In genomic region chr13:67527049-67527730, GRCm38 (mm10) we compare ENCODE assay signal across 25 mouse cellular contexts. TPM values are rescaled to one million over a fixed set of nuclear protein-coding genes. Genes with fewer than 3 reads are reported as not detected.
DNase-seq lines count a peak whose midpoint lies in the region; ATAC-seq and TF ChIP-seq lines count a peak whose summit lies in the region.
"Had no signal": no experiment of that assay in that cellular context is flagged by ENCODE, and none has a peak within 500 bp of the region (broad histone marks: within the 10 kb centered on the region; RNA-seq: fewer than 3 reads in every experiment).

No protein-coding gene starts in this region.

- peaks cover 29% of the 10 kb centered on the region for H3K79me2 ChIP-seq in myocyte (ENCODE audit: control insufficient read depth, insufficient read depth)

- H3K4me1 ChIP-seq in midbrain, embryonic 13.5 days (replicated peaks), result peaks cover 24% of the 10 kb centered on the region
- H3K4me1 ChIP-seq in midbrain, embryonic 10.5 days, result peaks cover 19% of the 10 kb centered on the region
- H3K4me1 ChIP-seq in bone marrow macrophage, adult 2 months (ENCODE audit: control insufficient read depth, insufficient read depth, low read length), result peaks cover 22% of the 10 kb centered on the region

- H3K4me2 ChIP-seq in midbrain, embryonic 13.5 days (replicated peaks), result no peak overlapping the region
- no peak overlapping the region for H3K4me2 ChIP-seq in myocyte (ENCODE audit: low read depth)
- H3K4me2 ChIP-seq: heart, embryonic 12.5 days had no signal

- H3K36me3 ChIP-seq in midbrain, embryonic 13.5 days, result no peaks in the 10 kb centered on the region
- H3K36me3 ChIP-seq in midbrain, embryonic 10.5 days, result no peaks in the 10 kb centered on the region
- no peaks in the 10 kb centered on the region for H3K36me3 ChIP-seq in myocyte (ENCODE audit: control insufficient read depth, insufficient read depth)
- H3K36me3 ChIP-seq: embryonic facial prominence, embryonic 10.5 days; forebrain, embryonic 10.5 days; heart, embryonic 12.5 days; hindbrain, embryonic 10.5 days had no signal

- H3K9ac ChIP-seq in midbrain, embryonic 13.5 days (replicated peaks), result no peak overlapping the region
- H3K9ac ChIP-seq: heart, embryonic 12.5 days had no signal

- H3ac ChIP-seq in myocyte (ENCODE audit: control insufficient read depth, insufficient read length), result no peak overlapping the region

- no peak for ATAC-seq in midbrain, embryonic 13.5 days
- ATAC-seq: forebrain, embryonic 14.5 days; intestine, postnatal 0 days; Patski had no signal

- TF ChIP-seq POLR2A in bone marrow macrophage, adult 2 months (IDR thresholded peaks at IDR 0.05; ENCODE audit: borderline replicate concordance, low read depth, low read length), result no peak
- no peak for TF ChIP-seq POLR2A in myocyte (IDR thresholded peaks at IDR 0.05; ENCODE audit: insufficient read length, low read depth)

- DNase-seq in midbrain, embryonic 10.5 days (ENCODE audit: low spot score), result no peak
- DNase-seq in MEL-GATA-1-ER (ENCODE audit: extremely low read depth, low read depth), result peak; percentile 47
- no peak for DNase-seq in gastrocnemius, postnatal 10 days
- no peak for DNase-seq in layer of hippocampus, adult 11-12 months (ENCODE audit: low spot score)
- DNase-seq: adrenal gland, postnatal 10 days; cerebellum, adult 11-12 months; gastrocnemius, adult 2 months; heart, adult 2 months had no signal

- WGBS in midbrain, embryonic 13.5 days, result 80% methylated on average over 3 of the region's 3 CpGs
- 77% methylated on average over 3 of the region's 3 CpGs for WGBS in midbrain, embryonic 10.5 days

- peak overlapping the region; percentile 92; the same call in 1 of the 2 replicates for H3K4me3 ChIP-seq in midbrain, embryonic 13.5 days (replicated peaks)
- no peak overlapping the region for H3K4me3 ChIP-seq in midbrain, embryonic 10.5 days
- no peak overlapping the region for H3K4me3 ChIP-seq in bone marrow macrophage, adult 2 months (ENCODE audit: insufficient read depth, low read length)
- H3K4me3 ChIP-seq in myocyte, result peak overlapping the region; percentile 47

- H3K9me3 ChIP-seq in midbrain, embryonic 13.5 days, result no peaks in the 10 kb centered on the region
- H3K9me3 ChIP-seq in midbrain, embryonic 10.5 days (replicated peaks), result no peaks in the 10 kb centered on the region
- H3K9me3 ChIP-seq: embryonic facial prominence, embryonic 10.5 days; forebrain, embryonic 10.5 days; G1E; heart, embryonic 12.5 days; hindbrain, embryonic 10.5 days had no signal

- no peak for TF ChIP-seq CTCF in bone marrow macrophage, adult 2 months (IDR thresholded peaks at IDR 0.05; ENCODE audit: low read depth, low read length)

- no peaks in the 10 kb centered on the region for H3K27me3 ChIP-seq in midbrain, embryonic 13.5 days
- H3K27me3 ChIP-seq in midbrain, embryonic 10.5 days (ENCODE audit: low read depth, poor library complexity, severe bottlenecking), result no peaks in the 10 kb centered on the region
- no peaks in the 10 kb centered on the region for H3K27me3 ChIP-seq in myocyte (ENCODE audit: control insufficient read depth, insufficient read depth, insufficient read length)
- H3K27me3 ChIP-seq: heart, embryonic 12.5 days; Patski had no signal

- no peak overlapping the region for H3K27ac ChIP-seq in midbrain, embryonic 13.5 days
- H3K27ac ChIP-seq in midbrain, embryonic 10.5 days (replicated peaks), result no peak overlapping the region
- peak overlapping the region; percentile 75 for H3K27ac ChIP-seq in bone marrow macrophage, adult 2 months (ENCODE audit: insufficient read depth, low read depth, low read length)

TF ChIP-seq in myocyte, 11 proteins besides CTCF, POLR2A, EP300 and RAD21:
- TF ChIP-seq MAX (IDR thresholded peaks at IDR 0.05; ENCODE audit: low read depth) (no peak), CEBPB (IDR thresholded peaks at IDR 0.05; ENCODE audit: insufficient read depth, poor library complexity, severe bottlenecking) (no peak), USF1 (IDR thresholded peaks at IDR 0.05; ENCODE audit: low read depth) (no peak), POLR2AphosphoS2 (IDR thresholded peaks at IDR 0.05; ENCODE audit: insufficient read length, low read depth) (no peak), TCF12 (IDR thresholded peaks at IDR 0.05; ENCODE audit: insufficient read depth, poor library complexity, severe bottlenecking) (no peak), REST (IDR thresholded peaks at IDR 0.05; ENCODE audit: insufficient read depth, insufficient read length) (no peak), SRF (IDR thresholded peaks at IDR 0.05; ENCODE audit: control insufficient read depth, insufficient read length, low read depth) (no peak), TCF3 (IDR thresholded peaks at IDR 0.05; ENCODE audit: insufficient read length, low read depth) (no peak), E2F4 (IDR thresholded peaks at IDR 0.05; ENCODE audit: insufficient read depth) (no peak), MYOG (IDR thresholded peaks at IDR 0.05; ENCODE audit: control insufficient read depth in 1 of 3, insufficient read depth in 1 of 3, insufficient read length in 2 of 3, low read depth in 2 of 3) (no peak), MYOD1 (IDR thresholded peaks at IDR 0.05; ENCODE audit: control insufficient read depth in 1 of 3, insufficient read length in 2 of 3, low read depth in 2 of 3) (no peak)

RNA-seq across cellular contexts. Expression of gene Zfp87, which starts 1.2 kb away (rescaled TPM):
- polyA plus RNA-seq in midbrain, embryonic 13.5 days (2015; fragmentation: Nextera tagmentation; extraction: Ambion mirVana), result 35.4 and 38.7 TPM in 2 replicates
- 24.3 and 27.5 TPM in 2 replicates for polyA plus RNA-seq in midbrain, embryonic 10.5 days (2016; fragmentation: Nextera tagmentation; extraction: Ambion mirVana)
- 21.8 and 22.7 TPM in 2 replicates for polyA plus RNA-seq in bone marrow macrophage, adult 2 months (2012; ENCODE audit: insufficient read depth, insufficient read length, missing spikeins)
- polyA plus RNA-seq in myocyte (2012; fragmentation: generic; extraction: Trizol), result 18.0 TPM
- total RNA-seq in gastrocnemius, postnatal 10 days (2021), result 1 to 10 TPM; 6.3 to 7.0 TPM

RNA-seq across cellular contexts. Expression of gene Gm26965, which starts 1.2 kb away (rescaled TPM):
- not detected in 2 replicates for polyA plus RNA-seq in midbrain, embryonic 13.5 days (2015; fragmentation: Nextera tagmentation; extraction: Ambion mirVana)
- 0.29 TPM in 1 of 2 replicates, not detected in the other for polyA plus RNA-seq in midbrain, embryonic 10.5 days (2016; fragmentation: Nextera tagmentation; extraction: Ambion mirVana)
- not detected in 2 replicates for polyA plus RNA-seq in bone marrow macrophage, adult 2 months (2012; ENCODE audit: insufficient read depth, insufficient read length, missing spikeins)
- not detected for polyA plus RNA-seq in myocyte (2012; fragmentation: generic; extraction: Trizol)
- total RNA-seq in gastrocnemius, postnatal 10 days (2021), result not detected
- total RNA-seq: adrenal gland, postnatal 10 days; adrenal gland, postnatal 4 days; gastrocnemius, postnatal 4 days; heart, adult 2 months; heart, postnatal 25 days had no signal
- polyA plus RNA-seq: embryonic facial prominence, embryonic 10.5 days; embryonic facial prominence, embryonic 14.5 days; erythroblast, embryonic 14.5 days; forebrain, embryonic 10.5 days; forebrain, embryonic 14.5 days; G1E; heart, adult 2 months; heart, embryonic 12.5 days; heart, embryonic 16.5 days; hindbrain, embryonic 10.5 days; intestine, postnatal 0 days; Patski had no signal

RNA-seq across cellular contexts. Expression of gene Zfp748, which starts 26.4 kb away (rescaled TPM):
- polyA plus RNA-seq in midbrain, embryonic 13.5 days (2015; fragmentation: Nextera tagmentation; extraction: Ambion mirVana), result 16.2 and 17.1 TPM in 2 replicates
- 17.7 and 19.0 TPM in 2 replicates for polyA plus RNA-seq in midbrain, embryonic 10.5 days (2016; fragmentation: Nextera tagmentation; extraction: Ambion mirVana)
- polyA plus RNA-seq in bone marrow macrophage, adult 2 months (2012; ENCODE audit: insufficient read depth, insufficient read length, missing spikeins), result 5.9 and 6.3 TPM in 2 replicates
- 0.68 TPM for polyA plus RNA-seq in myocyte (2012; fragmentation: generic; extraction: Trizol)
- 1 to 10 TPM; 3.3 to 4.6 TPM for total RNA-seq in gastrocnemius, postnatal 10 days (2021)

RNA-seq across cellular contexts. Expression of gene Zfp58, which starts 26.8 kb away (rescaled TPM):
- 15.1 and 16.0 TPM in 2 replicates for polyA plus RNA-seq in midbrain, embryonic 13.5 days (2015; fragmentation: Nextera tagmentation; extraction: Ambion mirVana)
- 15.1 and 15.9 TPM in 2 replicates for polyA plus RNA-seq in midbrain, embryonic 10.5 days (2016; fragmentation: Nextera tagmentation; extraction: Ambion mirVana)
- polyA plus RNA-seq in bone marrow macrophage, adult 2 months (2012; ENCODE audit: insufficient read depth, insufficient read length, missing spikeins), result 6.1 and 8.0 TPM in 2 replicates
- polyA plus RNA-seq in myocyte (2012; fragmentation: generic; extraction: Trizol), result 1.6 TPM
- 1 to 10 TPM; 3.6 to 5.0 TPM for total RNA-seq in gastrocnemius, postnatal 10 days (2021)
- polyA plus RNA-seq: erythroblast, embryonic 14.5 days had no signal

RNA-seq across cellular contexts. Expression of gene Zfp874b, which starts 43.1 kb away (rescaled TPM):
- 2.3 and 2.4 TPM in 2 replicates for polyA plus RNA-seq in midbrain, embryonic 13.5 days (2015; fragmentation: Nextera tagmentation; extraction: Ambion mirVana)
- 1.4 and 1.6 TPM in 2 replicates for polyA plus RNA-seq in midbrain, embryonic 10.5 days (2016; fragmentation: Nextera tagmentation; extraction: Ambion mirVana)
- polyA plus RNA-seq in bone marrow macrophage, adult 2 months (2012; ENCODE audit: insufficient read depth, insufficient read length, missing spikeins), result 11.2 and 11.4 TPM in 2 replicates
- 1.8 TPM for polyA plus RNA-seq in myocyte (2012; fragmentation: generic; extraction: Trizol)
- 1 to 10 TPM; 7.2 to 7.7 TPM for total RNA-seq in gastrocnemius, postnatal 10 days (2021)

Comparison
In these comparisons a context has a peak if more than half of its experiments do, and no peak if none do; other contexts are left out.
1. H3K4me3 ChIP-seq: peak in midbrain, embryonic 13.5 days (single experiment) and myocyte (single experiment); none in midbrain, embryonic 10.5 days (single experiment) and bone marrow macrophage, adult 2 months (single experiment).